Mouse (Mus musculus): ENCODE measurements at regions not wholly inside any gene's neighbourhood (a gene's known extent, or its start where the extent isn't known, plus 50 kb on each side); places are given as distances from the start of the nearest gene placed in this dataset.
A peak's percentile ranks its signal among the peaks of the same experiment; 100 is the strongest.
"Not testable (repeated sequence)": the region's sequence is repeated elsewhere in the genome, so short reads cannot be mapped to it uniquely, and the experiment has no call there.

GRCm38 (mm10) chr15:24358398-24358797 lies 1055.2 kb downstream of the Basp1 start:
- no peak for DNase-seq (ENCODE audit: low read depth, low spot score)

- DNase-seq (ENCODE audit: low read depth, low spot score) = no peak
These were observed 1064.5 kb downstream of the Basp1 start for GRCm38 (mm10) chr15:24348975-24349560.

- peak; percentile 38 for DNase-seq (ENCODE audit: low read depth, low spot score)
These were observed 1077.7 kb downstream of the Basp1 start for GRCm38 (mm10) chr15:24335876-24336275.

- DNase-seq (ENCODE audit: low read depth, low spot score) = not testable (repeated sequence)
These were observed 1110.4 kb downstream of the Basp1 start for GRCm38 (mm10) chr15:24303123-24303522.

- no peak for DNase-seq (ENCODE audit: low read depth, low spot score)
These were observed 1116.3 kb downstream of the Basp1 start for GRCm38 (mm10) chr15:24297236-24297635.

GRCm38 (mm10) chr15:24296798-24297197 lies 1116.8 kb downstream of the Basp1 start:
- no peak for DNase-seq (ENCODE audit: low read depth, low spot score)

GRCm38 (mm10) chr15:24275100-24275499 lies 1138.5 kb downstream of the Basp1 start:
- no peak for DNase-seq (ENCODE audit: low read depth, low spot score)

GRCm38 (mm10) chr15:24267360-24267759 lies 1146.2 kb downstream of the Basp1 start:
- no peak for DNase-seq (ENCODE audit: low read depth, low spot score)

Measured in ES-CJ7 (cell line).